Mouse (Mus musculus) layer of hippocampus, adult 9-11 months (tissue): ENCODE data around the gene Frmd7.

Experiments
- DNase-seq: peaks from one replicate; pipeline ENCODE4 v3.0.0; 2022

The Frmd7 gene

DNA sequence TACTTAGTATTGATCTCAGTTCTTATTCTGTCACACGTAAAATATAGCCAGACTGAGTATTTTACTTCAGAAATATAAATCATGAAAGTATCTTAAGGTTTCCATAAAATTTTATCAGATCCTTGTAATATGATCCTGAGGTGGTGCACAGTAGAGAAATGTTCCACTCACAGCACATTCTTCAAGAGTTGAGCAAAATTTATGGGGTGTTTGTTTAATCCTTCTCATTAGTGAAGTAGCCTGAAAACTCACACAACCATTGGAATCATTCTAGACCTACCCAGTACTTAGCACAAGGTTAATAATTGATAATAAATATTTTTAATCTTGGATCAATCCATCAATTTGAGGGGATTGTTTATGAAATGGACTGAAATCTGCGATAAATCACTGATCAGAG lies 78.7 kb downstream of the Frmd7 start:
- no peak for DNase-seq

DNA sequence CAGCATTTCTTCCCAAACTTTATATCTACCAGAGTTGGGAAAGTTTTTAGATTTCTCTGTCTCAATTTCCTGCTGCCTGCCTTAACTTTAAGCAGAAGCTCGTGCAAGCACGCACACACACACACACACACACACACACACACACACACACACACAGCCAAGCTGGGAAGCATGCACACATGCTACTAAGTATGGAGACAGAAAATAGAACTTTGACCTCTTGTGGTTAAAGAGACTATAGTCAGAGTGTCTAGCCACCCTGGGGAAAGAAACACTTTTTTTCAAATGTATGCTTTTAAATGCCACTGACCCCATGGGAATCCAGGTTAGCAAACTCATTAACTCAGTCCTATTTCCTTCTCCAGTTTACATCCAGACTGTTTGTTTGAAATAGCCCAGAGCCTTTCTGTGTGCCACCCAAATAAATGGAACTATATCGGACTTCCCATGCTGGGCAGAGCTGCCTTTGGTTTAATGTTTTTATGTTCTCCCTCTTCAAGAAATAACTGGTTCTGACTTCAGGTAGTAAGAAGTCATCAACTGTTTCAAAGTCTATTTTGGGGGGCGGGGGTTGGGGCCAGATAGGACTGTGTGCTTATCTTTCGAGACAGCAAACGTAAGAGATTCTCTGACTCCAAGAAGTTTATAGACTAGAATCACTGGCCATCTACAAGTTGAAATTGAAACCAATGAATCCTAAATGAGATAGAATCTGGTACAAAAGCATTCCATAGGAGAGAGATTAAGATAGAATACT lies 91.9 kb downstream of the Frmd7 start:
- DNase-seq = no peak
